Mouse (Mus musculus): ENCODE measurements around the gene Prelid3b. TPM values are rescaled to one million over a fixed set of nuclear protein-coding genes. Genes with fewer than 3 reads are reported as not detected.

Gene Prelid3b
- 108 and 115 TPM in 2 replicates for polyA plus RNA-seq (2015; fragmentation: Nextera tagmentation; extraction: Ambion mirVana)

GRCm38 (mm10) chr2:174472818-174473549 is at the start of gene Prelid3b:
Gene Prelid3b (minus strand): TSS chr2:174473081.
- WGBS, result 1% methylated on average over 53 of the region's 53 CpGs
- Histone ChIP-seq H3K27me3 (no peaks in the 10 kb centered on the region), H3K27ac (peak within 1 kb of the TSS; percentile 56; the same call in 1 of the 2 replicates), H3K9ac (replicated peaks) (peak within 1 kb of the TSS; percentile 80), H3K4me2 (replicated peaks) (peak within 1 kb of the TSS; percentile 74), H3K9me3 (no peaks in the 10 kb centered on the region), H3K4me1 (replicated peaks) (peaks cover 16% of the 10 kb centered on the region), H3K4me3 (replicated peaks) (peak within 1 kb of the TSS; percentile 75), H3K36me3 (peaks cover 17% of the 10 kb centered on the region)
- peak; percentile 98 for ATAC-seq

GRCm38 (mm10) chr2:174522134-174522533 is 49.3 kb upstream of the Prelid3b start:
- Histone ChIP-seq H3K4me1 (replicated peaks) (no peaks in the 10 kb centered on the region), H3K4me3 (replicated peaks) (no peak overlapping the region), H3K27ac (no peak overlapping the region), H3K9ac (replicated peaks) (no peak overlapping the region), H3K9me3 (no peaks in the 10 kb centered on the region), H3K4me2 (replicated peaks) (no peak overlapping the region), H3K36me3 (no peaks in the 10 kb centered on the region), H3K27me3 (no peaks in the 10 kb centered on the region)
- no peak for ATAC-seq
- 93% methylated on average over 3 of the region's 3 CpGs for WGBS

DNA sequence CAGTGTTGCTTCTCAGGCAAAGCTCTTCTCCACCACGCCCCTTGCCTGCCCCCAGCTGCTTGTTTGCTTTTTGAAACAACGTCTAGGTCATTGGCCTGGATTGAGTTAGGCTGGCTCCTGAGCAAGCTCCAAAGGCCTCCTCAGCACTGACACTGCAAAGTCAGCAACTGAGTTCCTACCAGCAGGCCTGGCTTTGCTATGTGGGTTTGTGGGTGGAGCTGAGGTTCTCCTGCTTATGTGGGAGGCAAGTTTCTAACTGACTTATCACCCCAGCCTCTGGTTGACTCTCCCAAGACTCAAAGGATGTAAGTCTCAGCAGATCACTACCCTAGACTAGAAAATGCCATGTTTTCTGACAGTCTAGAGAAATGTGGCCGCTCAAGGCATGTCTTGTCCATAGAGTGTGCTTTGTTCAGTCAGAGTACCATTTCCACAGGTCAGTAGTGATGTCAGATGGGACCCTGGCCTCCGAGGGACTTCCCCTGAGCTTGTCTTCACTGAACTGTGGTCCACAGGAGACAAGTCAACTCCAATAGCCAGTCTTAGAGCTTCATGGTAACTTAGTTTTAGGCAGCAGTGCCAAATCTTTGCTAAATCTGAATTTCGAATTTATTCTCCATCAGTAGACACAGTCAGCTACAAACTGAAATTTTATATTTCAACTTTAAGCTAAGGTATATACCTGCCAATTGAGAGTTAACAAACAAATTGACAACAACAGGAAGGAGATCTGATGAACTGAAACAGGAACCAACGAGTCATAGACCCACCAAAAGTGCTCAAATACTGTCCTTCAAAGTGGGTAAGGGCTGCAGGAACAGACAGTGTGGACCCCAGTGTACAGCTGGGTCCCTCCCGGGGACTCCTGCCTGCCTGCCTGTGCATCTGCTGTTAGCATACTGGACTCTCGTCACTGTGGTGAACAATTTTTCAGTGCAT is 44.5 kb upstream of the Prelid3b start:
- Histone ChIP-seq H3K9me3 (no peaks in the 10 kb centered on the region), H3K27ac (no peak overlapping the region), H3K36me3 (no peaks in the 10 kb centered on the region), H3K9ac (replicated peaks) (no peak overlapping the region), H3K27me3 (no peaks in the 10 kb centered on the region), H3K4me2 (replicated peaks) (no peak overlapping the region), H3K4me3 (replicated peaks) (no peak overlapping the region), H3K4me1 (replicated peaks) (no peaks in the 10 kb centered on the region)
- 68% methylated on average over 8 of the region's 8 CpGs for WGBS
- no peak for ATAC-seq

GRCm38 (mm10) chr2:174514887-174515286 is 42.0 kb upstream of the Prelid3b start:
- Histone ChIP-seq H3K27ac (no peak overlapping the region), H3K4me1 (replicated peaks) (no peaks in the 10 kb centered on the region), H3K36me3 (no peaks in the 10 kb centered on the region), H3K4me2 (replicated peaks) (no peak overlapping the region), H3K9me3 (no peaks in the 10 kb centered on the region), H3K4me3 (replicated peaks) (no peak overlapping the region), H3K9ac (replicated peaks) (no peak overlapping the region), H3K27me3 (no peaks in the 10 kb centered on the region)
- WGBS, result 89% methylated on average over 4 of the region's 4 CpGs
- ATAC-seq, result no peak

GRCm38 (mm10) chr2:174513827-174514226 is 40.9 kb upstream of the Prelid3b start:
- H3K9me3 ChIP-seq, result no peaks in the 10 kb centered on the region
- no peak overlapping the region for H3K9ac ChIP-seq (replicated peaks)
- no peaks in the 10 kb centered on the region for H3K27me3 ChIP-seq
- no peaks in the 10 kb centered on the region for H3K36me3 ChIP-seq
- no peak overlapping the region for H3K4me3 ChIP-seq (replicated peaks)
- H3K27ac ChIP-seq, result no peak overlapping the region
- no peak overlapping the region for H3K4me2 ChIP-seq (replicated peaks)
- WGBS, result 72% methylated on average over 5 of the region's 5 CpGs
- no peak for ATAC-seq
- no peaks in the 10 kb centered on the region for H3K4me1 ChIP-seq (replicated peaks)

- no peaks in the 10 kb centered on the region for H3K36me3 ChIP-seq
- H3K4me1 ChIP-seq (replicated peaks), result no peaks in the 10 kb centered on the region
- 96% methylated on average over 8 of the region's 8 CpGs for WGBS
- ATAC-seq, result no peak
- H3K4me3 ChIP-seq (replicated peaks), result no peak overlapping the region
- no peak overlapping the region for H3K27ac ChIP-seq
- H3K27me3 ChIP-seq, result no peaks in the 10 kb centered on the region
- no peak overlapping the region for H3K4me2 ChIP-seq (replicated peaks)
- no peaks in the 10 kb centered on the region for H3K9me3 ChIP-seq
- H3K9ac ChIP-seq (replicated peaks), result no peak overlapping the region
Observed at GRCm38 (mm10) chr2:174509825-174510224, 36.9 kb upstream of the Prelid3b start.

GRCm38 (mm10) chr2:174507998-174508397 is 35.1 kb upstream of the Prelid3b start:
- Histone ChIP-seq H3K4me2 (replicated peaks) (no peak overlapping the region), H3K4me1 (replicated peaks) (peaks cover under 1% of the 10 kb centered on the region; the same call in 1 of the 2 replicates), H3K27me3 (no peaks in the 10 kb centered on the region), H3K9me3 (no peaks in the 10 kb centered on the region), H3K27ac (no peak overlapping the region), H3K4me3 (replicated peaks) (no peak overlapping the region), H3K9ac (replicated peaks) (no peak overlapping the region), H3K36me3 (no peaks in the 10 kb centered on the region)
- WGBS, result 86% methylated on average over 4 of the region's 4 CpGs
- no peak for ATAC-seq

DNA sequence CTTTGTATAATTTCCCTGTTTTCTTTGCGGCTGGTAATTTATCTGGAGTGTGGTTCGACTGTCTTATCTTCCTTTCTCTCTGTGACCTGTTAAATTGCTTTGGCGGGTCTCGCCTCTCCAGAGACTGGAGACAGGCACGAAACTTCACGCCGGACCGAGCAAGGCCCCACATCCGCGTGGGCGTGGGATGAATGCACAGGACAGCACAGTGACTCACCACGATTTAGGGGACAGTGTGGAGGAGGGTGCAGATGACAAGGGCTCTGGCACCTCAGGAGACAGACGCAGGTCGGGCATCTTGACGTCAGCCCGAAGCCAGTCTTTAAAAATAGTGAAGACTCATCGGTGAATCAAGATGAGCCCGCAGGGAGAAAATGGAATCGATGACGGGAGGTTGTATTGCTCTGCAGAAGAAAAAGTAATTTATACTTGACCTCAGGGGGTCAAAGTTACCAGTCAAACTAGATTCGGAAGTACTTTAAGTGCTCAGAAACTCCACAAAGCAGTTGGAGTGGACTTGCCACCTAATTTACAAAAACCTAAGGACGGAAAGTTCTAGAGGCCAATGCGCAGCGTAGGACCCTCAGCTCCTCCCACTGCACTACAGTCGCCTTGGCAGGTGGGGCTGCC is 30.1 kb upstream of the Prelid3b start:
- WGBS, result 78% methylated on average over 25 of the region's 25 CpGs
- no peak overlapping the region for H3K27ac ChIP-seq
- H3K27me3 ChIP-seq, result no peaks in the 10 kb centered on the region
- ATAC-seq, result 0 out of 2 replicates have a peak, but pooled peaks have one; percentile 32
- no peak overlapping the region for H3K9ac ChIP-seq (replicated peaks)
- H3K4me3 ChIP-seq (replicated peaks), result no peak overlapping the region
- H3K4me1 ChIP-seq (replicated peaks), result peaks cover 25% of the 10 kb centered on the region
- H3K9me3 ChIP-seq, result no peaks in the 10 kb centered on the region
- H3K4me2 ChIP-seq (replicated peaks), result no peak overlapping the region
- H3K36me3 ChIP-seq, result no peaks in the 10 kb centered on the region

GRCm38 (mm10) chr2:174502321-174502720 is 29.4 kb upstream of the Prelid3b start:
- Histone ChIP-seq H3K36me3 (no peaks in the 10 kb centered on the region), H3K27me3 (no peaks in the 10 kb centered on the region), H3K9ac (replicated peaks) (no peak overlapping the region), H3K27ac (no peak overlapping the region), H3K9me3 (no peaks in the 10 kb centered on the region), H3K4me3 (replicated peaks) (no peak overlapping the region), H3K4me1 (replicated peaks) (peaks cover 25% of the 10 kb centered on the region), H3K4me2 (replicated peaks) (no peak overlapping the region)
- 51% methylated on average over 5 of the region's 5 CpGs for WGBS
- ATAC-seq, result no peak

- Histone ChIP-seq H3K4me1 (replicated peaks) (peaks cover 25% of the 10 kb centered on the region), H3K27ac (peak overlapping the region; percentile 36), H3K4me2 (replicated peaks) (no peak overlapping the region), H3K9ac (replicated peaks) (no peak overlapping the region), H3K36me3 (no peaks in the 10 kb centered on the region), H3K4me3 (replicated peaks) (no peak overlapping the region), H3K9me3 (no peaks in the 10 kb centered on the region), H3K27me3 (no peaks in the 10 kb centered on the region)
- ATAC-seq, result peak; percentile 60
- 76% methylated on average over 8 of the region's 8 CpGs for WGBS
Observed at GRCm38 (mm10) chr2:174501517-174501916, 28.6 kb upstream of the Prelid3b start.

DNA sequence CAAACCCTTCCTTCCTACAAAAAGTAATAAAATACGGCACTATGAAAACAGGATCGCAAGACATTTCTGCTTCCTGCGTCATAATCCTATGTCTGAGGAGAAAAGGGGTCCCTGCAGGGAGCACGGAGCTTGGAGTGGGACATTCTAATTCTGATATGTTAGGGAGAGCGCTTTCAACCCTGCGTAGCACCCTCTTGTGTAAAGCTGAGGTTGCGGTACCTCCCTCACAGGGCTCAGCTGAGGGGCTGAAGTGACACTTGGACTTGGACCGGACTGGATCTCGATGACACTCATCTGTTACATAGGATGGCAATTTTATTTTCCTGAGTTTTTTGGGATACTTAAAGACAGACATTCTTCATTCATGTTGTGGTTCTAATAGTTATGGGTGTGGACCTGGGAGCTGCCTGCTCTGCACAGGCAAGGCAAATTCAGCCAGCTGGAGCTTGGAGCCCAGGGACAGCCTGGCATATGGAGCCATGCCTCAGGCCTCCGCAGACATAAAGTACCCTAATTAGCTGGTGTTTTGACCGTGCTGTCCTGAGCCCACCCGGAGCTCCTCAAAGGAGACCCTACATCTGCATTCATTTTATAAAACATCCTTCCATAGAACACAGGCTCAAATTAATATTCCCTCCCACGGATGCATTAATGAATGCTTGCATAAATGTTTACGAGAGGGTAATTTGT is 28.1 kb upstream of the Prelid3b start:
- peak; percentile 87 for ATAC-seq

More for the DNA sequence above, 28.1 kb upstream of the Prelid3b start:
- no peak overlapping the region for H3K4me3 ChIP-seq (replicated peaks)
- 64% methylated on average over 14 of the region's 14 CpGs for WGBS
- H3K9me3 ChIP-seq, result no peaks in the 10 kb centered on the region
- H3K27me3 ChIP-seq, result no peaks in the 10 kb centered on the region
- H3K27ac ChIP-seq, result peak overlapping the region; percentile 47
- no peak overlapping the region for H3K9ac ChIP-seq (replicated peaks)
- H3K4me1 ChIP-seq (replicated peaks), result peaks cover 25% of the 10 kb centered on the region
- no peak overlapping the region for H3K4me2 ChIP-seq (replicated peaks)
- H3K36me3 ChIP-seq, result no peaks in the 10 kb centered on the region

Measured in midbrain, embryonic 13.5 days (tissue).